Mouse (Mus musculus): ENCODE measurements around the gene Clcnkb.

Gene Clcnkb

GRCm38 (mm10) chr4:141415924-141416323 is at the start of gene Clcnkb:
TSS of gene Clcnkb (minus strand) at chr4:141416014.
- no peak for DNase-seq

GRCm38 (mm10) chr4:141464722-141465121 is 48.9 kb upstream of the Clcnkb start:
- no peak for DNase-seq

- DNase-seq = no peak
Measured at GRCm38 (mm10) chr4:141463472-141463871, 47.7 kb upstream of the Clcnkb start.

GRCm38 (mm10) chr4:141461576-141461975 is 45.8 kb upstream of the Clcnkb start:
- DNase-seq = no peak

GRCm38 (mm10) chr4:141461088-141461487 is 45.3 kb upstream of the Clcnkb start:
- DNase-seq = no peak

- DNase-seq = no peak
Measured at GRCm38 (mm10) chr4:141460481-141460880, 44.7 kb upstream of the Clcnkb start.

- DNase-seq = no peak
Measured at GRCm38 (mm10) chr4:141459766-141460165, 44.0 kb upstream of the Clcnkb start.

GRCm38 (mm10) chr4:141458888-141459287 is 43.1 kb upstream of the Clcnkb start:
- no peak for DNase-seq

GRCm38 (mm10) chr4:141458236-141458635 is 42.4 kb upstream of the Clcnkb start:
- peak in 1 of 2 experiments; percentile 50 for DNase-seq

- DNase-seq = no peak
Measured at GRCm38 (mm10) chr4:141456193-141456938, 40.6 kb upstream of the Clcnkb start.

GRCm38 (mm10) chr4:141455526-141455925 is 39.7 kb upstream of the Clcnkb start:
- no peak for DNase-seq

GRCm38 (mm10) chr4:141454581-141455350 is 39.0 kb upstream of the Clcnkb start:
- DNase-seq = no peak

- DNase-seq = no peak
Measured at GRCm38 (mm10) chr4:141451916-141452450, 36.2 kb upstream of the Clcnkb start.

- DNase-seq = no peak
Measured at GRCm38 (mm10) chr4:141451251-141451650, 35.4 kb upstream of the Clcnkb start.

GRCm38 (mm10) chr4:141446211-141446610 is 30.4 kb upstream of the Clcnkb start:
- no peak for DNase-seq

- no peak for DNase-seq
Measured at GRCm38 (mm10) chr4:141445328-141445720, 29.5 kb upstream of the Clcnkb start.

- DNase-seq = peak; percentile 86 to 89
Measured at GRCm38 (mm10) chr4:141444451-141445327, 28.9 kb upstream of the Clcnkb start, which contains the start of gene Zbtb17. TSS of gene Zbtb17 (plus strand) at chr4:141444654.

- no peak for DNase-seq
Measured at GRCm38 (mm10) chr4:141443641-141444429, 28.0 kb upstream of the Clcnkb start.

GRCm38 (mm10) chr4:141440877-141441276 is 25.1 kb upstream of the Clcnkb start:
- DNase-seq = no peak

GRCm38 (mm10) chr4:141439083-141439803 is 23.4 kb upstream of the Clcnkb start:
- DNase-seq = no peak

- no peak for DNase-seq
Measured at GRCm38 (mm10) chr4:141435974-141436373, 20.2 kb upstream of the Clcnkb start, which contains the start of gene Srarp. TSS of gene Srarp (minus strand) at chr4:141436105.

All from lung, adult 18-20 months (tissue).